Mouse (Mus musculus) lung, postnatal 0 days (tissue): ENCODE results near the gene Chst10.

Experiments used
- CTCF ChIP-seq: IDR thresholded peaks from 2 replicates; pipeline ENCODE4 v1.5.1; 2016; ENCODE audit warnings: antibody characterized with exemption, mild to moderate bottlenecking
- EP300 ChIP-seq: IDR thresholded peaks from 2 replicates; pipeline ENCODE4 v1.6.1; 2016; ENCODE audit warnings: antibody characterized with exemption, mild to moderate bottlenecking, control low read depth

DNA sequence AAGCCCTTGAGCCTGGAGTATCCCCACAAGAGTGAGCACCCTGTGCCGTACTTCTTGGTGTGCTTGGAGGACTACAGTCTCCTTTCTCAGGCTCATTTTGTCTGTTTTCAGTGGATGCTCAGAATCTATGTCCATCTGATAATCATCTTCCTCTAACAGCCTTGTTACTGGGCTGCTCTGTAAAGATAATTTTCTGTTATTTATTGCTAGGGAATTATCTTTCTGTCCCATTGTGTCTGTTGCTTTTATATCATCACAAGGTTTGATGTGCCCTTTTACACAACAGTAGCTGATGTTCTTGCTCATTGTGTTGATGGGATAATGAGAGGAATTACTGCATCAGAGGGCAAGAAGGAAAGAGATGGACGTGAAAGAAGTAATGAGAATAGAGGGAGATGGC lies 45.7 kb downstream of the Chst10 start:
- TF ChIP-seq CTCF (no peak), EP300 (no peak)
